Mouse (Mus musculus): ENCODE data around the gene Tex12. TPM values are rescaled to one million over a fixed set of nuclear protein-coding genes. Genes with fewer than 3 reads are reported as not detected.

The Tex12 gene
- total and polyA plus RNA-seq, 3 experiments = not detected

- no peak overlapping the region for H3K27ac ChIP-seq (ENCODE audit: control insufficient read depth, low read depth, low read length)
- no peak for DNase-seq (ENCODE audit: low read depth, low spot score)
These were observed 29.9 kb upstream of the Tex12 start for GRCm38 (mm10) chr9:50590856-50591518.

GRCm38 (mm10) chr9:50586955-50587354, 25.8 kb upstream of the Tex12 start:
- Histone ChIP-seq H3K27me3 (ENCODE audit: control insufficient read depth in 1 of 2, insufficient read depth in 2 of 2, low read length in 2 of 2) (peaks cover 5 to 9% of the 10 kb centered on the region in 2 experiments), H3K27ac (ENCODE audit: control insufficient read depth, low read depth, low read length) (no peak overlapping the region), H3K4me1 (ENCODE audit: control insufficient read depth in 1 of 2, insufficient read depth in 2 of 2, low read length in 2 of 2) (no peaks in the 10 kb centered on the region), H3K36me3 (ENCODE audit: control insufficient read depth in 1 of 2, insufficient read depth in 2 of 2, low read length in 2 of 2) (no peaks in the 10 kb centered on the region), H3K9ac (ENCODE audit: control insufficient read depth, low read depth, low read length, poor library complexity, severe bottlenecking) (no peak overlapping the region), H3K9me3 (replicated peaks; ENCODE audit: insufficient read depth, low read length) (no peaks in the 10 kb centered on the region), H3K79me2 (ENCODE audit: control insufficient read depth, insufficient read depth, low read length, poor library complexity) (no peaks in the 10 kb centered on the region), H3K4me3 (ENCODE audit: control insufficient read depth in 1 of 2, insufficient read depth in 1 of 2, low read depth in 2 of 2, low read length in 2 of 2) (no peak overlapping the region)
- no peak for DNase-seq (ENCODE audit: low read depth, low spot score)
- no peak for TF ChIP-seq EP300 (IDR thresholded peaks at IDR 0.05; ENCODE audit: low read depth in 1 of 2, low read length in 2 of 2)
- TF ChIP-seq MYC (IDR thresholded peaks at IDR 0.05; ENCODE audit: low read depth, low read length) = no peak
- no peak for TF ChIP-seq GATA1 (IDR thresholded peaks at IDR 0.05; ENCODE audit: low read depth, low read length)
- no peak for TF ChIP-seq ZC3H11A (IDR thresholded peaks at IDR 0.05; ENCODE audit: low read depth, low read length)
- TF ChIP-seq ELF1 (IDR thresholded peaks at IDR 0.05; ENCODE audit: low read depth, low read length) = no peak
- TF ChIP-seq SIN3A (IDR thresholded peaks at IDR 0.05; ENCODE audit: low read length) = no peak
- no peak for TF ChIP-seq TCF12 (IDR thresholded peaks at IDR 0.05; ENCODE audit: low read depth, low read length)
- TF ChIP-seq MAX (IDR thresholded peaks at IDR 0.05; ENCODE audit: low read length) = no peak
- no peak for TF ChIP-seq CHD1 (IDR thresholded peaks at IDR 0.05; ENCODE audit: low read depth, low read length)
- no peak for TF ChIP-seq NRF1 (IDR thresholded peaks at IDR 0.05; ENCODE audit: insufficient read depth, low read depth, low read length, poor library complexity, severe bottlenecking)
- TF ChIP-seq USF2 (IDR thresholded peaks at IDR 0.05; ENCODE audit: borderline replicate concordance in 1 of 2, insufficient read depth in 1 of 2, low read depth in 1 of 2, low read length in 2 of 2) = no peak
- no peak for TF ChIP-seq JUND (IDR thresholded peaks at IDR 0.05; ENCODE audit: low read depth, low read length)
- TF ChIP-seq ETS1 (IDR thresholded peaks at IDR 0.05; ENCODE audit: low read depth, low read length) = no peak
- TF ChIP-seq MAFK (IDR thresholded peaks at IDR 0.05; ENCODE audit: borderline replicate concordance, low read depth, low read length) = no peak
- TF ChIP-seq USF1 (IDR thresholded peaks at IDR 0.05; ENCODE audit: low read depth, low read length) = no peak
- no peak for TF ChIP-seq MXI1 (IDR thresholded peaks at IDR 0.05; ENCODE audit: low read depth, low read length)
- TF ChIP-seq KAT2A (conservative IDR thresholded peaks at IDR 0.05; ENCODE audit: low read depth, low read length) = no peak
- no peak for TF ChIP-seq ZMIZ1 (IDR thresholded peaks at IDR 0.05; ENCODE audit: low read depth, low read length)

More at GRCm38 (mm10) chr9:50590856-50591518, 29.9 kb upstream of the Tex12 start:
- no peaks in the 10 kb centered on the region for H3K9me3 ChIP-seq (replicated peaks; ENCODE audit: insufficient read depth, low read length)
- H3K36me3 ChIP-seq (ENCODE audit: control insufficient read depth in 1 of 2, insufficient read depth in 2 of 2, low read length in 2 of 2) = no peaks in the 10 kb centered on the region
- no peaks in the 10 kb centered on the region for H3K79me2 ChIP-seq (ENCODE audit: control insufficient read depth, insufficient read depth, low read length, poor library complexity)
- no peak overlapping the region for H3K9ac ChIP-seq (ENCODE audit: control insufficient read depth, low read depth, low read length, poor library complexity, severe bottlenecking)
- no peaks in the 10 kb centered on the region for H3K27me3 ChIP-seq (ENCODE audit: control insufficient read depth in 1 of 2, insufficient read depth in 2 of 2, low read length in 2 of 2)
- no peaks in the 10 kb centered on the region for H3K4me1 ChIP-seq (ENCODE audit: control insufficient read depth in 1 of 2, insufficient read depth in 2 of 2, low read length in 2 of 2)
- H3K4me3 ChIP-seq (ENCODE audit: control insufficient read depth in 1 of 2, insufficient read depth in 1 of 2, low read depth in 2 of 2, low read length in 2 of 2) = no peak overlapping the region
- TF ChIP-seq NELFE (IDR thresholded peaks at IDR 0.05; ENCODE audit: low read depth, low read length) (no peak), BHLHE40 (IDR thresholded peaks at IDR 0.05; ENCODE audit: borderline replicate concordance, low read depth, low read length) (no peak), TCF12 (IDR thresholded peaks at IDR 0.05; ENCODE audit: low read depth, low read length) (no peak), NRF1 (IDR thresholded peaks at IDR 0.05; ENCODE audit: insufficient read depth, low read depth, low read length, poor library complexity, severe bottlenecking) (no peak), ZNF384 (IDR thresholded peaks at IDR 0.05; ENCODE audit: low read depth, low read length) (no peak), HCFC1 (IDR thresholded peaks at IDR 0.05; ENCODE audit: low read depth, low read length) (no peak), SMC3 (IDR thresholded peaks at IDR 0.05; ENCODE audit: low read depth, low read length) (no peak), JUND (IDR thresholded peaks at IDR 0.05; ENCODE audit: low read depth, low read length) (no peak), POLR2AphosphoS2 (IDR thresholded peaks at IDR 0.05; ENCODE audit: low read length) (no peak), ELF1 (IDR thresholded peaks at IDR 0.05; ENCODE audit: low read depth, low read length) (no peak), GATA1 (IDR thresholded peaks at IDR 0.05; ENCODE audit: low read depth, low read length) (no peak)
